Mouse (Mus musculus): ENCODE measurements around the gene Frmd8. TPM values are rescaled to one million over a fixed set of nuclear protein-coding genes. Genes with fewer than 3 reads are reported as not detected.

Gene Frmd8
- total RNA-seq, 2 experiments from 2014 or later: 11.1 to 12.1 TPM

DNA sequence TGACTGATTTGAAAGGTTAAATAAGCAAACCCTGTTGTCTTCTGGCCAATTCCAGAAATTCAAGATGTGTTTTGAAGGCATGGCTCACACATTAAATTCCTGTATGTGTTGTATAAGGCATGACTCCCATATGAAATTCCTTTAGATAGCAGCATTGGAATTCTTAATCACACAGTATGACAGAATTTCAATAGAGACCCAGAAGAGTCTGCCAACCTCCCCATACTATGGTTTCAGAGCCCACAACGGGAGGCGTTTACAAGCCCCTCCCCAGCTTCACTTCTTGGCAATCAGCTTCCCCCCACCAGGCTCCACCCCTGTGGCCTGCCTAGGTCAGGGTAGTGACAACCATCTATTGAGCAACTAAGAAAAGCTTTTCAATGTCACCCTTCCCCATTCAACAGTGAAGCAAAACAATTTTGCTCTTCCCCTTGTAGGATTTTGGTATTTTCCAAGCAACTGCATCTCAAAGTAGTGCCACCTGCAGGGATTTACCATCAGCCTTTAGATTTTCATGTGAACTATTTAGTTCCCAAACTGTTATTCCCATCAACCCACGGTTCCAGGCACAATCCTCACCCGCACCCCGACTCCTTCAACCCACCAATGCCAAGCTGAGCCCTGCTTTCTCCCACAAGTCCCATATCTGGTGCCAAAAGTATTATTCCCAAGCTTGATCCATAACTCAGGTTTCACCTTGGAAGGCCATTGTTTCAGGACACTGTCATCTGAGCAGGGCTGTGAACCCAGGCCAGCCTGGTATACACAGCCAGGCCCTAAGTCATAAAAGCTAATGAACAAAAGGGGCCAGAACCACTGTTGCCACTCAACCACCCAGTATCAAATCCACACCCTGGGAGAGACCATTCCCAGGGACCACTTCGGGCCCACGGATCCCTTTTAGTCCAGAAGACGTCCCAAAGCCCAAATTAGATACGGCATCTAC lies 32.0 kb downstream of the Frmd8 start:
- intact Hi-C loops (cut with DNase I): no loop called here

DNA sequence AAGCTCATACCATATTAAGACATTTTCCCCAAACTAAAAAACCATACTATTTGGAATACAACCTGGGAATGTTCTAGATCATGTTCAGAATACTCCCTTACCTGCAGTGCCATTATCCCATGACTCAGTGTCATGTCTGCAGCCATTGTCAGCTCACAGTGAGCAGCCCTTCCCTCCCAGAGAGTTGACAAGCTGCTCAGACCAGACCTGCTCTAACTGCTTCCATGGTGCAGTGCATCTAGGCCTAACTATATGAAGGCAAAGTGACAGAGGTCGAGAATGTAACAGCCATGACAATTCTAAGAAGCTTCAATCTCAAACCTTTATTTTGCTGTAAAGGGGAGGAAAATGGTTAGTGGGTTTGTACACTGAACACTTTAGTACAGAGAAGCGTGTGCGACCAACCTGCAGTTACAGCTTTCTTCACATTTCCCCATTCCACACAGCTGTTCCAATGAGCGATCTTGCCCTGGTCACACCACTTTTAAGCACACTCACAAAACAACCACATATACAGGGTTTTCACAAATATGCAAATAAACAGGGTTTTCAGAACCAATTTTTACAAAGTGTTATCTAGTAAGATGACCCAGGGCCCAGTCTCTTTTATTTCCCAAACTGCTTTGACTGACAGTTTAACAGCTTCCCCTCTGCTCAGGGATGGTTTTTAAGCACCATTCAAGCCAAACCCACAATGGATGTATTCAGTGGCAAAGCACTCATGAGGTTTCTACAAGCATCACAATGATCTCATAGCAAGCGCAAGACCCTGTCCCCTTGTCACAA lies 32.9 kb downstream of the Frmd8 start:
- intact Hi-C loops (cut with DNase I): no loop called here
- DNase-seq (ENCODE audit: low spot score in 2 of 2): no peak

More for the DNA sequence above, 32.0 kb downstream of the Frmd8 start:
- no peak for DNase-seq (ENCODE audit: low spot score in 2 of 2)

DNA sequence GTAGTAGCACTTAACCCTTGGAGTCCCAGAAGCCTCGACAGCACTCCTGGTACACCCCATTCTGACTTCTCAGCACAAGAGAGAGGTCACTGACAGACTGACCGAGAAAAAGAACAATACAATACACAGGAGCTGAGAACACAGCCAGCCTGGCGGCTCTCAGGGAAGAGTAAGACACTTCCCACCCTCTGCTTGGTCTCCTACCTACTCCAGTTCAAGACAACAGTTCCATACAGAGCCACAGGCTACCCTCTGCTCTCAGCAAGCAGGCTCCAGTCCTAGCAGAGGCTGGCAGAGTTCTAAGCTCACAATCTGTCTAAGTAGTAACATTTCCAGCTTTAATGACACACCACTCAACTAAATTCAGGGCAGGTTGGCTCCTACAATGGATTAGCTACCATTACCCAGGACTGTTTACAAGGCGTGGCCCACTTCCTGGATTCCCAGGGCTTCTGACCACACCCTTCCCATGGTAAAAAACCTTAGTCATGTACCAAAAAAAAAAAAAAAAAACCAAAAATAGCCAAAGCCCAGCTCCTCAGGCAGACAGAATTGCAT lies 33.6 kb downstream of the Frmd8 start:
- no peak for DNase-seq (ENCODE audit: low spot score in 2 of 2)
- intact Hi-C loops (cut with DNase I): no loop called here

DNA sequence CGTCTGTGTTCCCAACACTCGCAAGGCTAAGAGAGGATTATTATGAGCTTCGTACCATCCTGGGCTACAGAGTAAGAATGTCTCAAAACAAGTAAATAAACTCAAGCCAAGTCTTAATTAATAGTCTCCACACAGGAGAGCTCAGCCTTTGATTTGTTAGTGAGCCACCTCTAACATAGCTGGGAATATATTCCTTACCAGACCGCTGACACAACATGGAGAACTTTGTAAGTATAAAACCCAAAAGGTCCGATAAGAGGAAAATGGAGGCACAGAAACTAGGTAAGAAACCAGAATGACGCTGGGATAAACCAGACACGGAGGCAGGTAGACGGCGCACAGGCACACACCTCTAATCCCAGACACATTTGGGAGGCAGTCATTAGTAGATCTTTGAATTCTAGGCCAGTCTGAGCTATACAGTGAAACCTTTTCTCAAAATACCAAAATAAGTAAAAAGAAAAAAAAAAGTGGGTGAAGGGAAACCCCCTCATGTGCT lies 34.1 kb downstream of the Frmd8 start:
- DNase-seq (ENCODE audit: low spot score in 2 of 2): no peak
- intact Hi-C loops (cut with DNase I): no loop called here

DNA sequence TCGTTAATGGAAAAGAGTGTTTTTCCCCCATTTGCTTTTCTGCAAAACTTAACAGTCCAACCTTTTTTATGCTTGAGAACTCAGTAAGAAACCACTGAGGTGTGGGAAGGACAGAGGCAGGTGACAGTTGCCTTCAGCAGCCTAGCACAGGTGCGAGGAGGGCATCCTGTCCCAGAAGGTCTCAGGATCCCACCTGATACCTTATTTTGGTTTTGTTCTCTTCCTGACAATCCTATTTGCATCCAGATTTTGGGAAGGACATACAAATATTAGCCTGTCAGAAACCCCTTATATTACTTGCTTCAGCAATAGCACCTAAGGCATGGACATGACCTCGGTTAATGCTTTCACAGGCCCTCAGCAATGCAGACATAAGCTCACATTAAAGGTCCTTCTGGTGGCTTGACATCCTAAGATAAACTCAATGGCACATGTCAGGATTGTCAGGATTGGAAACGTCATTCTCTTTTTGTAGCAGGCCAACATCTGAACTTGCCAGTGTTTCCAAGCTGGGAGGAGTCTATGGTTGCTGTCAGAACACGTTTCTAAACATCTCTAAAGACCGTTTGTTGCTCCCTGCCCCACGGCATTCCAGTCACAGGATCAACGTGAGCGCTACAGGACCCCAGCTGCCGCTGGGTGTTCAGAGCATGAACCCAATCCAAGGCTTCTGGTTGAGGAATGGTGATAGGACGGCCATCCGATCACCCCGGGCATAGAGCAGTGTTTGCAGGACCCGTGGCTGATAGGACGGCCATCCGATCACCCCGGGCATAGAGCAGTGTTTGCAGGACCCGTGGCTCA lies 34.8 kb downstream of the Frmd8 start:
- intact Hi-C loops (cut with DNase I): no loop called here

DNA sequence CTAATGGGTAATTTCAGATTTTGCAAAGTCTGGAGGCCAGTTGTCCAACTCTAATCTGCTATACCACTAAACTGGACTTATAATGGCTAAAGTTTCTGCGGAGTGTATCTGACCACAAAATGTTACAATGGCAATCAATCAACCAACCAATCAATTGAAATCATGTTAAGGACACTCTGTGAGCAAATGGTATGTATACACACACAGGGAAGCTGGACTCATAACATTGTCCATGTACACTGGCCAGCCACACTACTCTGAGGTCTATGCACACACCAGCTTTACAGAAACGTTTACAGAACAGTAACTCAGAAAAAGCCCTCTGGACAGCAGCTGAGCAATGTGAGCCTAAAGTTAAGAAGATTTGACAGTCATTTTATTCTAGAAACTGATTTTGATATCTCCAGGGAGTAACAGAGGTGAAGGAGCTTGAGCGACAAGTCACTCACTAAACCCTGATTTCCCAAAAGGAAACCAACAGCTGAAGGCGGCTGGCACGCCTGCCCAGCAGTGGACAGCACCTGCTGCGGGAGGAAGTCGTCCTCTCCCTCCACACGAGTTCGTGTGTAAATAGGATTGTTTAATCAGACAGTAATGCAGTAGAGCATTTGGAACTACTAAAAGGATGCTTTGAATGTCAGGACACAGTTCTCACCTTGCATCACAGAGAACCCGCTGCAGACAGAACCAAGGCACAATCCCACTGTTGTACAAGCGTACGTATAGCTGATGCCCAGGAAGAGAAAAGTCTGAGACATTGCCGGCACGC lies 35.6 kb downstream of the Frmd8 start:
- DNase-seq (ENCODE audit: low spot score in 2 of 2): no peak
- intact Hi-C loops (cut with DNase I): no loop called here

More for the DNA sequence above, 34.8 kb downstream of the Frmd8 start:
- no peak for DNase-seq (ENCODE audit: low spot score in 2 of 2)

DNA sequence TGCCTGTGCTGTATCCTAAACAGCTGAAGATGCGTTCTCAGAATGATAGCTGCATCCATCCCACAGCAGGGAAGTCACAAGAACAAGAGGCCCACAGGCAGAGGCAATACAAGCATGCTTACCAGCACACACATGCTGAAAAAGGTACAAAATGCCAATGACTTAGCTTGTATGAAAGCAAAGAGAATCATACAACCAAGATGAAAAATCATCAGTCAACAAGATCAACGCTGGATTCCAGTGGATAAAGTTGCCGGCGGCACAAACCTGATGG lies 36.2 kb downstream of the Frmd8 start:
- intact Hi-C loops (cut with DNase I): no loop called here
- no peak for DNase-seq (ENCODE audit: low spot score in 2 of 2)

DNA sequence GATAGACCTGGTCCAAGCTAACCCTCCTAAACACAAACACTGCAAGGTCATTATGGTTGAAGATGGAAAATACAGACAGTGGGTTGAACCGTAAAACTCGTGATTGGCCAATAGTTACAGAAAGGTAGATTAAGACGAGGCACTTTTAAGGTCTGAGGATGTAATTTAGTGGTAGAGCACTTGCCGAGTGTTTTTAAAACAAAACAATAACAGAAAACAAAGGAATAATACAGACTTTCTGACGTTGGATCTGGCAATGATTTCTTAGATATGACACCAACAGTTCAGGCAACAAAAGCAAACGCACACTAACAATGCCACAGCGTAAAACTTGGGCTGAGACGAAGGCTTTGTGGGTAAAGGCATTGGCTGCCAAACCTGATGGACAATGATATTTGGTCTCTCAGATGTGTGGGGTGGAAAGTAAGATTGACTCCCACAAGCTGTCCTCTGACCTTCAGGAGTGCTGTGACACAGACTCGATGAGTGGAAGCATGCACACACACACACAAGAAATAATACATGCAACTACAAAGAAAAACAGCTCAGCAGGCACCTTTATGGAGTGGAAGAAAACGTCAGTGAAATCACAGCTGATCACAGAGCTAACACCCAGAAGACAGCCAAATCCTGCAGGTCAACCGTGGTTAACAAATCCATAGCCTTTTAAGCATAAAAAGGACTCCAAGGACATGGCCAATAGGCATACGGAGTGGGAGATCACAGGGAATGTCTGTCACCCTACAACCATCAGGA lies 36.8 kb downstream of the Frmd8 start:
- no peak for DNase-seq (ENCODE audit: low spot score in 2 of 2)
- intact Hi-C loops (cut with DNase I): no loop called here

DNA sequence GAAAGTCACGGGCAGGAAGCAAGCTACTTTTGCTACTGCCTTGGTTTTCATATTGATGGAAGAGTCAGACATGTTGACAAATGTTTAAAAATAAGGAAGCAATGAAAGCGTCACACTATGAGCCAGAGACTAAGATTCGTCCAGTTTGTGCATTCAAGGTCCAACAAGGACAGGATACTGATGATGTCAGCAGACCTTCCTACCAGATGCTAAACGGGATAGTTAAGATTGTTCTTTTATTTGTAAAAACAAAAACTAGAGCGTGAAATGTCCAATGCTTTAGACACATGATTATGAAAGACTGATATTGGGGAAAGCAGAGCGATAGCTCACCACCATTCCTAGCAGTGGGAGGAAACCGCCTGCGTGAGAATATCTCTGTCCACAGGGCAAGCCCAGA lies 37.5 kb downstream of the Frmd8 start:
- intact Hi-C loops (cut with DNase I): no loop called here
- no peak for DNase-seq (ENCODE audit: low spot score in 2 of 2)

DNA sequence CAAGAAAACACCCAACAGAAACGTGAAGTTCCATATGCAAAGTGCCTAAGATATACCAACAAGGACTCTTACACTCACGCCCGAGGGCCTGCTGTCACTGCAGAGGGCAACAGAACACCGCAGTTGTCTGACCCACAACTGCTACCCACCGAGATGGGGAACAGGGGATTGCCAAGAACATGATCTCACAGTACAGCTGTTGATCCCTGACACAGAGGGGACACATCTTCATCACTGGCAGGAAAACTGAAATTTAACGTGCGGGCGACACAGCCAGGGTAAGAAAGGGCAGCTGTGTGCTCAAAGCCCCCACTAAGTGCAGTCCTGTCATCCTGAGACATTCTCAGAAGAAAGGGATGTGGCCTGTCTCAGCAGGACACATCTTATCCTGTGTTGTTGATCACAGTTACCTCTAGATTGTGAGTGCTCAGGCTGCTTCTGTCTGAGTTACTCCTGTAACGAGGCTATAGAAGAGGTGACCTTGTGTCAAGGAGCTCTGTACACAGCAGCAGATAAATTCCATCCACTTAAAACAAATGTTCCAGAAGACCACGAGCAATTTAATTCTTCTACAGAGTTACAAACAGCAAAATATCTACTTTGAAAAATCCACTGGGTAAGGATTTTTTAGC lies 38.0 kb downstream of the Frmd8 start:
- DNase-seq (ENCODE audit: low spot score in 2 of 2): no peak
- intact Hi-C loops (cut with DNase I): no loop called here

DNA sequence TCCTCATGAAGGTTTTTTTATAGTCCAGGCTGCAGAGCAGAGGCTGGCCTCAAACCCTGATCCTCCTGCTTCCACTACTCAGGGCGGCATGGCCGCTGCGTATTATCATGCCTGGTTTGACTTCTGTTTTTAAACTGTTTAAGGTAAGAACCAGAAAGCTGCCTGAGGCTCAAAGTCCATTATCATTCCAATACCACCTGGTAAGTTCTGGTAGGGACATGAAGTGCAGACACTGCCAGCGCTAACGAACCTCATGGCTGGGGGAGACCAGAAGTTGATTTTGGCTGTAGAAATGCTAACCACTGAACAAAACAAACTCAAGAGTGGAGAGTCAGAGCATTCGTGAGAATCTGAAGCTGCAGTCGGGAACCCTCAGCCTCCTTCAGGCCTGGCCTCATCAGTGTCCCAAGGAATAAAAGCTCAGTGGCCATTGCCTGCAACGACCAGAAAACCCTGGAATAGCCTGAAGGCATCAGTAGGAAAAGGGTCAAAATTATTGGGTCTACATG lies 39.1 kb downstream of the Frmd8 start:
- no peak for DNase-seq (ENCODE audit: low spot score in 2 of 2)
- intact Hi-C loops (cut with DNase I): no loop called here

DNA sequence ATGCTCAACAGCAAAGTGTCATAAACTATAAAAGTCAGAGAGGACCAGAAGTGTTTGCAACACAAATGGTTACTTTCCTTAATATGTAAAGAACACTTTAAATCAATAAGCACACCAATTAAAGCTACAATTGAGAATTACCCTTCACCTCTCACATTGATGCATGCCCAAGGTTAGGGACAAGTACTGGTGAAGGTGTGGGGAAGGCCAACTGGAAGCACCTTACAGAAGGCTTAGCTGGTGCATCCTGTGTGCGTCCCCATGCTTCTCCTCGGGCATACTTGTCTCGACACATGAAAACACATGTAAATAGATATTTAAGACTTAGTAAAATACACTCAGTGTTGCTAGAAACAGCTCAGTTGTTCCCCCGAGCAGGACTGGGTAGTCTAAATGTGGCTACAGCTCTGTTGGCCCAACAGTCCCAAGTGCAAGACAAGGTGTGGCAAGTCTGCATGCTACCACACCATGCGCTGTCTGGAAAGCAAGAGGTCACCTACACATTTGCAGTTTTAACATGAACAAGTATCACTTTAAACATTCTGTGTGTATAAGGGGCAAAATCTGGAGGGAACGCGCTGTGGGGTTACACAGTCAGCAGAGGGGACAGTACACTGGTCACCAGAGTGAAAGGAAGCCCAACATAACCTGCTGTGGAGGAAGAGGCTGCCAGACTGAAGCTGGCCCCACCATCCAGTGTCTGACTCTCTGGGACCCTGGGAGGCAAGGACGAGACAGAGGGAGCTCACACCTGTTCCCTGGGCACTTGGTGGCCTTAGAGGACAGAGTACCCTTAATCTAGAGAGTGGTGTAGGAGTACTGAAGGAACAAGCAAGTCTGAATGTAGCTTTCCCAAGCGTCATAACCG lies 39.8 kb downstream of the Frmd8 start:
- intact Hi-C loops (cut with DNase I): no loop called here
- DNase-seq (ENCODE audit: low spot score in 2 of 2): no peak

DNA sequence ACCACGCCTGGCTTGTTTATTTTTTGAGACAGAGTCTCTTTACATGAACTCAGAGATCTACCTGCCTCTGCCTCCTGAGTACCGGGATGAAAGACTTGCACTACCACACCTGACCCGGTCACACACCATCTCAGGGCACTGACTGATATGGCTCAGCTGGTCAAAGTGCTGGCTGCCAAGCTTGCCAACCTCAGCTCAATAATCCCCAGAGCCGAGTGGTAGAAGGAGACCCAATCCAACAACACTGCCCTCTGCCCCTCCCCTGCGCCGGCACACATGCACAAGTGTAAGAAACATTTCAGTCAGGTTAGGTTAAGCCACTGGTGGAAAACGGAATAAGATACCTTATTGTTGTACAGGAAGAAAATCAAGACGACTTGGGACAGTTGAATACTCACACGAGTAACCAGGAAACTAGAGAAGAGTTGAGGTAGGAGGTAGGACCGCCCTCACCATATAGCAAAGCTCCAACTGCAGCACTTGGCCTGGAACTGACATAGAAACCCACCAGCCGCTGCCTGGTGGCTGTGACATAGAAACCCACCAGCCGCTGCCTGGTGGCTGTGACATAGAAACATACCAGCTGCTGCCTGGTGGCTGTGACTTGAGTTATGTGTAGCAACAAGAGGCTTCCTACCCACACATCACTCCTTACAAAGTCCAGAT lies 40.7 kb downstream of the Frmd8 start:
- no peak for DNase-seq (ENCODE audit: low spot score in 2 of 2)
- intact Hi-C loops (cut with DNase I): no loop called here

DNA sequence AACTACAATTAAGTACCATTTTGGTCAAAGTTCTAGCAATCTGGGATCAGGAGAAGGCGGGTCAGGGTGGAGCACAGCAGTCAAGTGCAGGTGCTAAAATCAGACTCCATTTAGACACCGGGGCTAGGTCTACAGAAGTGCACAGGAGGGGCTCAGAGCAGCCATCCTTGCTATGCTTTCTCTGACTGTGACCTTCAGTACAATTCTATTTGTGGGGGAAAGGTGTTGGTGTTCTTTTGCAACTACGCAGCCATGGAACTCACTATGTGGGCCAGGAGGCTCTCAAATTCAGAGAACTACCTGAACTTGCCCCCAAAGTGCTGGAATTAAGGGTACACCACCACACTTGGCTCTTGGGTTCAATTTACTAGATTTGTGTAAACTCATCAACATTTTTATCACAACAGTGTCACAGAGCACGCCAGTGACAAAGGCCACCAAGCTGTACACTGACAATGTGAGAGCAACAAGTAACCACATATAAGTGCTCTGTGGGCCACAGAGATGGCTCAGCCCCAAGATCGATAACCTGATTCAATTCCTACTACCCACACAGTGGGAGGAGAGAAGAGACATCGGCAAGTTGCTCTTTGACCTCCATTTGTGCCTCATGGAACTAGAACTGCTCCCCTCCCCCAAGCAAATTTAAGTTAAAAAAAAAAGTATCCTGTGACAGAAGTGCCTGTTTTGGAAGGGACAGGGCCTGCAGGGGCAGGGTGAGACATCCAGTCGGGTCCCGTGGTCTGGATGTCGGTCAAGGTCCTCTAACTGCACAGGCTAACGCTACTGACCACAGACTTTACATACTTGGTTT lies 41.6 kb downstream of the Frmd8 start:
- intact Hi-C loops (cut with DNase I): no loop called here
- DNase-seq (ENCODE audit: low spot score in 2 of 2): no peak

DNA sequence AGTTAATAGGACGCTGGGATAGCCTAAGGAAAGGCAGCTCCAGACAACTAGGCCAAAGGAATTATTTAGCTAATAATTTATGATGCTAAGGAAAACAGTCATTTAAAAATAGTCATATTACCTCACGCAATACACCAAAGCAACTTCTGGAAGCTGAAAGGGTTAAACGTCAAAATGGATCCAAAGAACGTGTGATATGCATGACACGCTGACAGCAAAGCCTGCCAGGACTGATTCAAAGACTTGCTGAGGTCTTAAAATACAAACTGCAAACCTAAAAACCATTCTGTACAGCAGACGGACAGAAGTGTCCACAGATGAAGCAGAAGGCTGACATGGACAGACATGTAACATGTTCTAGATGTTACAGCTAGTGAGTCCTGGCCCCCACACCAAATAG lies 42.7 kb downstream of the Frmd8 start:
- intact Hi-C loops (cut with DNase I): no loop called here
- no peak for DNase-seq (ENCODE audit: low spot score in 2 of 2)

Data from left cerebral cortex, postnatal 14 days (tissue).